In genomic region chr2:59233294-59233923, GRCm38 (mm10) we compare ENCODE assay signal across 21 mouse cellular contexts.
DNase-seq lines count a peak whose midpoint lies in the region; ATAC-seq and TF ChIP-seq lines count a peak whose summit lies in the region.
"Had no signal": no experiment of that assay in that cellular context is flagged by ENCODE, and none has a peak within 500 bp of the region (broad histone marks: within the 10 kb centered on the region; RNA-seq: fewer than 3 reads in every experiment).

No protein-coding gene starts in this region.

- no peak for TF ChIP-seq CTCF in intestine, postnatal 0 days (IDR thresholded peaks at IDR 0.05; ENCODE audit: low read depth)
- no peak for TF ChIP-seq CTCF in layer of hippocampus, adult 2 months (conservative IDR thresholded peaks at IDR 0.05)

- peaks cover 19% of the 10 kb centered on the region for H3K36me3 ChIP-seq in heart, embryonic 14.5 days (ENCODE audit: control insufficient read depth, insufficient read depth, low read length)
- peaks cover 5% of the 10 kb centered on the region; the same call in 1 of the 2 replicates for H3K36me3 ChIP-seq in intestine, postnatal 0 days (ENCODE audit: control insufficient read depth, insufficient read depth)
- H3K36me3 ChIP-seq: forebrain, embryonic 12.5 days; hindbrain, embryonic 12.5 days had no signal

- peak overlapping the region; percentile 13; the same call in 1 of the 2 replicates for H3K9ac ChIP-seq in heart, embryonic 14.5 days (ENCODE audit: low read length)
- H3K9ac ChIP-seq in intestine, postnatal 0 days (ENCODE audit: low read depth, low read length) = peak overlapping the region; percentile 17; the same call in 1 of the 2 replicates
- H3K9ac ChIP-seq: forebrain, embryonic 12.5 days; hindbrain, embryonic 12.5 days; kidney, embryonic 15.5 days; midbrain, embryonic 12.5 days had no signal

- H3K27me3 ChIP-seq in heart, embryonic 14.5 days (ENCODE audit: control insufficient read depth, insufficient read depth, low read length) = no peaks in the 10 kb centered on the region
- no peaks in the 10 kb centered on the region for H3K27me3 ChIP-seq in intestine, postnatal 0 days (replicated peaks; ENCODE audit: control insufficient read depth, insufficient read depth, low read length)
- H3K27me3 ChIP-seq: forebrain, embryonic 12.5 days; hindbrain, embryonic 12.5 days; kidney, embryonic 15.5 days; midbrain, embryonic 12.5 days; Patski had no signal

- peak; percentile 28 to 38 for DNase-seq in heart, adult 18-20 months
- DNase-seq in heart, adult 8-10 months (ENCODE audit: low spot score) = no peak
- DNase-seq in cerebellum, postnatal 14 days = peak; percentile 32 to 50
- DNase-seq in right cerebral cortex, postnatal 14 days = no peak
- no peak for DNase-seq in layer of hippocampus, adult 2 months (ENCODE audit: low spot score in 2 of 2)
- DNase-seq: adrenal gland, postnatal 25 days; gastrocnemius, postnatal 36 days; layer of hippocampus, postnatal 36 days; liver; lung, adult 2 months; lung, postnatal 4 days; thymus, adult 18-20 months had no signal

- no peaks in the 10 kb centered on the region for H3K9me3 ChIP-seq in heart, embryonic 14.5 days (ENCODE audit: control insufficient read depth, low read length)
- H3K9me3 ChIP-seq in intestine, postnatal 0 days (ENCODE audit: control insufficient read depth) = no peaks in the 10 kb centered on the region
- H3K9me3 ChIP-seq: forebrain, embryonic 12.5 days; hindbrain, embryonic 12.5 days; kidney, embryonic 15.5 days; midbrain, embryonic 12.5 days had no signal

- peaks cover 17 to 26% of the 10 kb centered on the region in 2 experiments for H3K4me1 ChIP-seq in heart, embryonic 14.5 days (ENCODE audit: control insufficient read depth in 2 of 2, insufficient read depth in 2 of 2, low read length in 2 of 2)
- H3K4me1 ChIP-seq in intestine, postnatal 0 days (replicated peaks; ENCODE audit: control insufficient read depth, insufficient read depth, low read length) = no peaks in the 10 kb centered on the region; the same call in 1 of the 2 replicates

- H3K4me3 ChIP-seq in heart, embryonic 14.5 days (ENCODE audit: control insufficient read depth in 1 of 2, insufficient read depth in 1 of 2, low read depth in 1 of 2, low read length in 2 of 2) = no peak overlapping the region
- no peak overlapping the region for H3K4me3 ChIP-seq in intestine, postnatal 0 days (ENCODE audit: low read depth, low read length)
- no peak overlapping the region for H3K4me3 ChIP-seq in layer of hippocampus, adult 2 months
- H3K4me3 ChIP-seq: forebrain, embryonic 12.5 days; hindbrain, embryonic 12.5 days; kidney, embryonic 15.5 days; midbrain, embryonic 12.5 days had no signal

- H3K4me2 ChIP-seq in heart, embryonic 14.5 days (ENCODE audit: low read length) = peak overlapping the region; percentile 16
- H3K4me2 ChIP-seq in intestine, postnatal 0 days (replicated peaks; ENCODE audit: low read depth) = no peak overlapping the region
- H3K4me2 ChIP-seq: forebrain, embryonic 12.5 days; hindbrain, embryonic 12.5 days; kidney, embryonic 15.5 days; midbrain, embryonic 12.5 days had no signal

- WGBS in heart, embryonic 14.5 days = 44% methylated on average over 13 of the region's 13 CpGs
- WGBS in intestine, postnatal 0 days = 85% methylated on average over 13 of the region's 13 CpGs

- peak overlapping the region; percentile 63 to 79 for H3K27ac ChIP-seq in heart, embryonic 14.5 days (replicated peaks in 1 of 2; ENCODE audit: control insufficient read depth in 1 of 2, insufficient read depth in 1 of 2, low read depth in 2 of 2, low read length in 2 of 2)
- H3K27ac ChIP-seq in intestine, postnatal 0 days (ENCODE audit: low read depth, low read length) = peak overlapping the region; percentile 78
- H3K27ac ChIP-seq in layer of hippocampus, adult 2 months = no peak overlapping the region
- H3K27ac ChIP-seq: forebrain, embryonic 12.5 days; hindbrain, embryonic 12.5 days; kidney, embryonic 15.5 days; midbrain, embryonic 12.5 days had no signal

- peak; percentile 68 for ATAC-seq in heart, embryonic 14.5 days (ENCODE audit: insufficient number of reproducible peaks, insufficient read depth, low FRiP score, low read depth)
- ATAC-seq in intestine, postnatal 0 days = no peak
- ATAC-seq: activated CD4-positive, CD25-positive, alpha-beta regulatory T cell, adult 4 months; inflammation-experienced regulatory T-cells, adult 6 months; Patski had no signal

Comparison
In these comparisons a context has a peak if more than half of its experiments do, and no peak if none do; other contexts are left out.
1. DNase-seq: peak in heart, adult 18-20 months (2 of 2) and cerebellum, postnatal 14 days (2 of 2); none in heart, adult 8-10 months (single experiment), right cerebral cortex, postnatal 14 days (single experiment) and layer of hippocampus, adult 2 months (0 of 2).